Mouse (Mus musculus) 3134 (cell line): Measurements from ENCODE around the gene Fbxl14.
"Not testable (repeated sequence)": the region's sequence is repeated elsewhere in the genome, so short reads cannot be mapped to it uniquely, and the experiment has no call there.

Experiments used
- DNase-seq: peaks from one replicate; pipeline ENCODE4 v3.0.0-alpha.2; 2011; ENCODE audit warnings: low spot score; ENCODE audit not compliant: insufficient read length; ENCODE audit errors: extremely low read depth

Fbxl14 gene

GRCm38 (mm10) chr6:119479343-119479875 is at the start of gene Fbxl14:
Gene Fbxl14, plus strand, starts transcription at chr6:119479668.
- DNase-seq: no peak

GRCm38 (mm10) chr6:119430508-119430907 is 49.0 kb upstream of the Fbxl14 start:
- peak; percentile 62 for DNase-seq

- DNase-seq: no peak
Observed at GRCm38 (mm10) chr6:119431751-119432324, 47.6 kb upstream of the Fbxl14 start.

- DNase-seq: no peak
Observed at GRCm38 (mm10) chr6:119434394-119434793, 45.1 kb upstream of the Fbxl14 start.

- DNase-seq: no peak
Observed at GRCm38 (mm10) chr6:119437894-119438761, 41.3 kb upstream of the Fbxl14 start.

DNA sequence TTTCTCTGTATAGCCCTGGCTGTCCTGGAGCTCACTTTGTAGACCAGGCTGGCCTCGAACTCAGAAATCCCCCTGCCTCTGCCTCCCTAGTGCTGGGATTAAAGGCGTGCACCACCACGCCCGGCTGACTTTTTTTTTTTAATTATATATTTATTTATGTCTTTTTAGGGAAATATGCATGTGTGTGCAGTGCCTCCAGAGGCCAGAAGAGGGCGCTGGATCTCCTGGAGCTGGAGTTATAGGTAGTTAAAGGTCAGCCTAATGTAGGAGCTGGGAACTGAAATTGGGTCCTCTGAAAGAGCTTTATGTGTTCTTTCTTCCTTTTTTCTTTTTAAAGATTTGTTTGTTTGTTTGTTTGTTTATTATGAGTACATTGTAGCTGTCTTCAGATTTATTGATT is 36.7 kb upstream of the Fbxl14 start:
- not testable (repeated sequence) for DNase-seq

GRCm38 (mm10) chr6:119443742-119444645 is 35.5 kb upstream of the Fbxl14 start:
- DNase-seq: peak; percentile 76

DNA sequence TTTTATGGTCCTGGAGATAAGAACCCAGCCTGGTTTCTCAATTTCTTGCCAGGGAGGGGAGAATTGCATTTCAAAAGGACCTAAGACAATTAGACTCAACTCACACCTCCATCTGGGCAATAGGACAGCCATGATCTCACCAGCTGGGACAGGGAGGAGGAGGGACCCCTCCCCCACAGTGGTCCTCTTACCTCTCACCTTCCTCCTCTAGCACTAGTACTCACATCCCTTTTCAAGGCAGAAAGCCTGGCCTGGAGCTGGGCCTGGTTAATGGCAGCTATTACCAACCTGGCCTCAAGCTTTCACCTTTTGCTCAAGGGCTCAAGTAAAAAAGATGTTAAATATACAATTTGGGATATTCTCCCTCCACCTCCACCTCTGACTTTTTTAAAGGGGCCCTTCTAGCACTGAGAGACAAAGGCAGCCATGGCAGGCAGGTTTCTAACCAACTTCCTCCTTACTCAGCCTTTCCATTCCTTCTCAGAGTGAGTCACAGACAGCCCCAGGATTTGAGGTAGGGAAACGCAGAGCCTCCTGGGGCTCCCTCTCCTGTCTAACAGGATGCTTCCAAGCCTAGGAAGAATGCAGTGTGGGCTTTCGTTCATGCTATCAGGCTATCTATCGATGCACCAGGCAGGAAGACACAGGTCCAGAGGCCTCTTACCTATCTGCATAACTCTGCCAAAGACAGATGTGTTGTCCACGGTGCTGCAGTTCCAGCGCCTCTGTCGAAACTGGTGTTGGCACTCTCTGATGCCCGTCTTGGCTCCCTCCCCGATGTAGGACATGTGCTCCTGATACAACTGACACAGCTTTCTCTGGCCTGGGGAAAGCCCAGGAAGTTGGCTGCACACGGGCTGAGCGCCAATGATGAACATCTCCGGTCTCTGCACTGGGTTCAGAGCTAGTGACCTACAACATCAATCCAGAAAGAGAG is 33.5 kb upstream of the Fbxl14 start:
- peak; percentile 80 for DNase-seq

DNA sequence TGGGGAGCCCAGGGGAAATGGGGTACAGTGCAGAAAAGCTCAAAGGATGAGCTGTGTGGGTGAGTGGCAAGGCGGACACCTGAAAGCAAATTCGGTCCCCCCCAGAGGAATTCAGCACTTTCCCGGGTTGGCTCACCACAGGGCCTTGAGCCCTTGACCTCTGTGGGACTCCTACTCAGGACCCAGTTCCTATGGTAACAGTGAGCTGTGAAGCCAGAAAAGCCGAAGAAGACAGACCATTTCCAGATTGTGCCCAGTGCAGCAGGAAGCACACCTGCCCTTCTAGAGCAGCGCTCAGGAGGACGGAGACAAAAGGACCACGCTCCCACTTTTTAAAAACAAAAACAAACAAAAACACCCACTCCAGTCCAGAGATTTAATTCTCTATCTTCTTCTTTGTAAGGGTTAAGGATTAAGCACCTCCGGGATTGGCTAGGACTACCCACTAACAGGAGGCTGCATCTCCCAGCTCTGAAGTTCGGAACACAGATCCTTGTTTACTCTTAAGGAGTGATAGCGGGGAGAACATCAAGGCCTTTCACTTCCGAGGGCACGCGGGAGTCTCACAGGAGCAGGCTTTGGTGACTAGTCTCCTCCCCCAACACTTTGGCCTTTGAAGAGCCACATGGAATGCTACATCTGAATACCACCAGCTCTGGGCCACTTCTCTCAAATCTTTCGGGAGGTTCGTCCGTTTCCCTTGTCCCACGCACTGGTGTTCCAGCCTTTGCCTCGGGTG is 31.0 kb upstream of the Fbxl14 start:
- DNase-seq: no peak

DNA sequence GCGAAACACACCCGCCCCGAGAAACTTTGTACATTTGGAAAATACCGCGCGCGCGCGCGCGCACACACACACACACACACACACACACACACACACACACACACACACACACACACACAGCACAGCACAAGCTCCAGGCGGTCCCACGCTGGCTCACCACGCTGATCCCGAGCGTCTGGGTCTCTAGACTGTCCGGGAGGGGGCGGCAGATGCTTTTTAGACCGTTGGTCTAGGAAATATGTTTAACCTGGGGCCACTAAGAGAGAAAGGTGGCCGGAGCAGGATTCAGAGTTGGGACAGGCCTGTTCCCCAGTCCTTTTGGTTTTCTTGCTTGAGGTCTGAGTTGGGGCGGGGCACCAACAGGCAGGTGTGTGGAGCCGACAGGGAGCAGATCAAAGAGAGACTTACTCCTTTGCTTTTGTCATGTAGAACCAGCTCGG is 30.4 kb upstream of the Fbxl14 start:
- no peak for DNase-seq

- DNase-seq: no peak
Observed at GRCm38 (mm10) chr6:119450965-119451943, 28.2 kb upstream of the Fbxl14 start.

- no peak for DNase-seq
Observed at GRCm38 (mm10) chr6:119451981-119452499, 27.4 kb upstream of the Fbxl14 start.

DNA sequence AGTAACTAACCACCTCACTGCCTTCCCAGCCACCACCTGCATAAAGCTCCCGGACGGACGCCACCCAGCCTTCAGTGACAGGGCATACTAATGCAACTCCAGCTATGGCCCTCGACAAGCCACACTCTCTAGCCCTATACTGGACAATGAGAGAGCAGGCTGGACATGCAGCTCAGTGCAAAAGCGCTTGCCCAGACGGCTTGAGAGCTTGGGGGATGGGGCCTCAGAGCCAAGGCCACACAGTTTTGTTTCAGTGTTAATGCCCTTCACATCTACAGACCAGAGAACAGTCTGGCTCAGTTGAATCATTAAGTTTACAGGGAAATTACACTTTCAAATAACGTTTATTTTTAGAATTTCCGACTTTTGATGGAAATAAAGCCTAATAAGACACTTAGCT is 21.3 kb upstream of the Fbxl14 start:
- DNase-seq: no peak

GRCm38 (mm10) chr6:119459041-119459440 is 20.4 kb upstream of the Fbxl14 start:
- DNase-seq: no peak

GRCm38 (mm10) chr6:119460391-119460790 is 19.1 kb upstream of the Fbxl14 start:
- no peak for DNase-seq

GRCm38 (mm10) chr6:119466161-119466560 is 13.3 kb upstream of the Fbxl14 start:
- DNase-seq: no peak

- peak; percentile 68 for DNase-seq
Observed at GRCm38 (mm10) chr6:119466921-119467784, 12.3 kb upstream of the Fbxl14 start.
